In genomic region chr3:116482724-116483123, GRCm38 (mm10) we compare ENCODE assay signal across 19 mouse cellular contexts. TPM values are rescaled to one million over a fixed set of nuclear protein-coding genes. Genes with fewer than 3 reads are reported as not detected.
DNase-seq lines count a peak whose midpoint lies in the region; ATAC-seq and TF ChIP-seq lines count a peak whose summit lies in the region.
"Had no signal": no experiment of that assay in that cellular context is flagged by ENCODE, and none has a peak within 500 bp of the region (broad histone marks: within the 10 kb centered on the region; RNA-seq: fewer than 3 reads in every experiment).

No protein-coding gene starts in this region.

- H3K27ac ChIP-seq in lung, postnatal 0 days (ENCODE audit: low read length) = no peak overlapping the region
- H3K27ac ChIP-seq in heart, embryonic 10.5 days = no peak overlapping the region
- H3K27ac ChIP-seq: embryonic facial prominence, embryonic 12.5 days; hindbrain, embryonic 15.5 days; midbrain, embryonic 15.5 days had no signal

- H3K4me1 ChIP-seq in lung, postnatal 0 days (ENCODE audit: insufficient read depth, low read depth, low read length) = no peaks in the 10 kb centered on the region
- no peaks in the 10 kb centered on the region for H3K4me1 ChIP-seq in lung, adult 2 months (ENCODE audit: control insufficient read depth, insufficient read depth, low read length)
- peaks cover 8% of the 10 kb centered on the region; the same call in 1 of the 2 replicates for H3K4me1 ChIP-seq in heart, embryonic 10.5 days
- H3K4me1 ChIP-seq: embryonic facial prominence, embryonic 12.5 days; hindbrain, embryonic 15.5 days; midbrain, embryonic 15.5 days had no signal

- no peak for TF ChIP-seq EP300 in lung, postnatal 0 days (IDR thresholded peaks at IDR 0.05)

- H3K9ac ChIP-seq in lung, postnatal 0 days (replicated peaks; ENCODE audit: low read depth) = no peak overlapping the region
- H3K9ac ChIP-seq: embryonic facial prominence, embryonic 12.5 days; hindbrain, embryonic 15.5 days; midbrain, embryonic 15.5 days had no signal

- DNase-seq in lung, postnatal 0 days (ENCODE audit: low spot score) = peak; percentile 14
- DNase-seq in lung, adult 2 months = no peak
- DNase-seq in MEL-GATA-1-ER (ENCODE audit: extremely low read depth, low read depth) = peak; percentile 85
- no peak for DNase-seq in thymus, postnatal 25 days
- no peak for DNase-seq in heart, embryonic 10.5 days (ENCODE audit: low spot score)
- DNase-seq in adrenal gland, postnatal 25 days = no peak
- DNase-seq: adrenal gland, postnatal 36 days; cerebellum, adult 11-12 months; cerebellum, postnatal 14 days; heart, postnatal 4 days; kidney, adult 8-10 months; kidney, postnatal 10 days; lung, adult 18-20 months; thymus, postnatal 36 days had no signal

- no peak for TF ChIP-seq POLR2A in lung, adult 2 months (IDR thresholded peaks at IDR 0.05; ENCODE audit: borderline replicate concordance, extremely low read depth, low read depth, low read length)

- H3K4me2 ChIP-seq in lung, postnatal 0 days (replicated peaks; ENCODE audit: low read depth, low read length) = no peak overlapping the region
- H3K4me2 ChIP-seq: embryonic facial prominence, embryonic 12.5 days; hindbrain, embryonic 15.5 days; liver, embryonic 11.5 days; midbrain, embryonic 15.5 days had no signal

- no peak overlapping the region for H3K4me3 ChIP-seq in lung, postnatal 0 days (ENCODE audit: low read depth, low read length)
- no peak overlapping the region for H3K4me3 ChIP-seq in lung, adult 2 months (replicated peaks; ENCODE audit: extremely low read depth, low read depth, low read length)
- no peak overlapping the region for H3K4me3 ChIP-seq in heart, embryonic 10.5 days
- H3K4me3 ChIP-seq: embryonic facial prominence, embryonic 12.5 days; hindbrain, embryonic 15.5 days; midbrain, embryonic 15.5 days had no signal

- no peaks in the 10 kb centered on the region for H3K9me3 ChIP-seq in lung, postnatal 0 days (ENCODE audit: low read length)
- H3K9me3 ChIP-seq in heart, embryonic 10.5 days = no peaks in the 10 kb centered on the region
- H3K9me3 ChIP-seq: embryonic facial prominence, embryonic 12.5 days; hindbrain, embryonic 15.5 days; midbrain, embryonic 15.5 days had no signal

- no peak for ATAC-seq in lung, postnatal 0 days
- peak; percentile 98 for ATAC-seq in megakaryocyte, adult 5-6 weeks (ENCODE audit: poor library complexity, severe bottlenecking)
- ATAC-seq: midbrain, embryonic 15.5 days had no signal

- no peak for TF ChIP-seq CTCF in lung, postnatal 0 days (IDR thresholded peaks at IDR 0.05)
- TF ChIP-seq CTCF in lung, adult 2 months (IDR thresholded peaks at IDR 0.05; ENCODE audit: insufficient read depth, low read length) = no peak

- WGBS in lung, postnatal 0 days = 72% methylated on average over 3 of the region's 3 CpGs
- 63% methylated on average over 3 of the region's 3 CpGs for WGBS in lung, adult 2 months
- 72% methylated on average over 3 of the region's 3 CpGs for WGBS in heart, embryonic 10.5 days

- no peaks in the 10 kb centered on the region for H3K27me3 ChIP-seq in lung, postnatal 0 days (replicated peaks; ENCODE audit: insufficient read depth, low read length)
- no peaks in the 10 kb centered on the region for H3K27me3 ChIP-seq in heart, embryonic 10.5 days (ENCODE audit: insufficient read depth, poor library complexity, severe bottlenecking)
- H3K27me3 ChIP-seq: embryonic facial prominence, embryonic 12.5 days; hindbrain, embryonic 15.5 days; midbrain, embryonic 15.5 days had no signal

- H3K36me3 ChIP-seq in lung, postnatal 0 days (ENCODE audit: insufficient read depth, low read length) = no peaks in the 10 kb centered on the region
- peaks cover 12% of the 10 kb centered on the region for H3K36me3 ChIP-seq in heart, embryonic 10.5 days

RNA-seq across cellular contexts. Expression of gene Rtca, which starts 25.3 kb away (rescaled TPM):
- 42.9 and 45.4 TPM in 2 replicates for polyA plus RNA-seq in lung, postnatal 0 days (2015; fragmentation: Nextera tagmentation; extraction: Ambion mirVana)
- 23.6 and 25.6 TPM in 2 replicates for polyA plus RNA-seq in lung, adult 2 months (2012; rRNA removed)
- 46.7 and 70.9 TPM in 2 replicates for total RNA-seq in megakaryocyte, adult 5-6 weeks (2015)
- total RNA-seq in megakaryocyte, adult 5-6 weeks (2017) = 24.0 and 25.4 TPM in 2 replicates
- 83.6 and 92.1 TPM in 2 replicates for polyA plus RNA-seq in heart, embryonic 10.5 days (2016; fragmentation: Nextera tagmentation; extraction: Ambion mirVana)
- 29.5 and 35.1 TPM in 2 replicates for total RNA-seq in adrenal gland, postnatal 25 days (2021)

RNA-seq across cellular contexts. Expression of gene Dbt, which starts 30.1 kb away (rescaled TPM):
- polyA plus RNA-seq in lung, postnatal 0 days (2015; fragmentation: Nextera tagmentation; extraction: Ambion mirVana) = 6.1 and 8.4 TPM in 2 replicates
- 4.1 and 6.9 TPM in 2 replicates for polyA plus RNA-seq in lung, adult 2 months (2012; rRNA removed)
- total RNA-seq in megakaryocyte, adult 5-6 weeks (2015) = 12.4 and 14.3 TPM in 2 replicates
- total RNA-seq in megakaryocyte, adult 5-6 weeks (2017) = 7.2 and 9.6 TPM in 2 replicates
- polyA plus RNA-seq in heart, embryonic 10.5 days (2016; fragmentation: Nextera tagmentation; extraction: Ambion mirVana) = 23.7 and 27.0 TPM in 2 replicates
- total RNA-seq in adrenal gland, postnatal 25 days (2021) = 71.6 and 76.0 TPM in 2 replicates

RNA-seq across cellular contexts. Expression of gene Cdc14a, which starts 58.9 kb away (rescaled TPM):
- polyA plus RNA-seq in lung, postnatal 0 days (2015; fragmentation: Nextera tagmentation; extraction: Ambion mirVana) = 8.2 and 8.9 TPM in 2 replicates
- 7.2 and 8.5 TPM in 2 replicates for polyA plus RNA-seq in lung, adult 2 months (2012; rRNA removed)
- total RNA-seq in megakaryocyte, adult 5-6 weeks (2015) = 21.0 and 22.1 TPM in 2 replicates
- total RNA-seq in megakaryocyte, adult 5-6 weeks (2017) = 21.7 and 26.2 TPM in 2 replicates
- 7.4 and 8.6 TPM in 2 replicates for polyA plus RNA-seq in heart, embryonic 10.5 days (2016; fragmentation: Nextera tagmentation; extraction: Ambion mirVana)
- 14.3 and 18.3 TPM in 2 replicates for total RNA-seq in adrenal gland, postnatal 25 days (2021)

Comparison
In these comparisons a context has a peak if more than half of its experiments do, and no peak if none do; other contexts are left out.
1. DNase-seq: peak in lung, postnatal 0 days (single experiment) and MEL-GATA-1-ER (single experiment); none in lung, adult 2 months (single experiment), thymus, postnatal 25 days (single experiment), heart, embryonic 10.5 days (single experiment) and adrenal gland, postnatal 25 days (single experiment).